Mouse (Mus musculus): ENCODE measurements around the gene Ckap2.

The Ckap2 gene

DNA sequence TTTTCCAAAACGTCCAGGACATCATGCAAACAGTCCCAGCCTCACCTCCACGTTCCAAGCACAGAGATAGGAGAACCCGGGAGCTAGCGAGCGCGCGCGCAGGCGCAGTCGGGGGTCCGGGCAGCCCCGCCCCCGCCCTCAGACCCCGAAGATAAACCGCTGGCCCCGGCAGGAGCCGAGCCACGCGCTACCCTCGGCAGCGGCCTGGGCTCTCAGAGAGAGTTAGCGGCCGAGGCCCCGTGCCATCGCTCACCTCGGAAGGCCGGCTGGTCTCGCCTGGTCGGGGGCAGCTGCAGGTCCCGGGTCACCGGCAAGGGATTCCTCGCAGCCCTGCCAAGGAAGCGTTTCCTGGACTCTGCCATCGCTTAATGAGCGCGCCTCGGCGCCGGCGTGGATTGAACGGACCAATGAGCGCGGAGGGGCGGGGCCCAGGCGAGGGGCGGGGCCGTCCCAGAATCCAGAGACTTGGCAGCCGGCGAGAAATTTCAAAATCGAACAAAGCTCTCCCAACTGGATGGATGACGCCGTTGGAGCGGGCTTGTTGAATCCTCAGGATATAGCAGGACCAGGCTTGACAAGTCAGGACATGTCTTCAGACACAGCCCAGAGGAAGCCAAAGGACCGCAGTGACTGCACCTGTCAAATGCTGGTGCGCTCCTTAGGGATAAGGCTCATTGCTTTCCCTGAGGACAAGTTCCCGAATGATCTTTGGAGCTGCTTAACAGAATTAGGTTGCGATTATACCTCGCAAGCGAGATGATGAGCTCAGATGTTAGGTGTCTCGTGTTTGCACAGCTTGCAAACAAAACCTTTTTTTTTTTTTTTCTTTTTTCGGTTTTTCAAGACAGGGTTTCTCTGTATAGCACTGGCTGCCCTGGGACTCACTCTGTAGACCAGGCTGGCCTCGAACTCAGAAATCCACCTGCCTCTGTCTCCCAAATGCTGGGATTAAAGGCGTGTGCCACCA lies at the start of gene Ckap2:
TSS of gene Ckap2 (minus strand) at position 389 of the 967 bp plus-strand sequence.
- peak; percentile 77 to 78 for DNase-seq (ENCODE audit: low spot score in 2 of 2)

DNA sequence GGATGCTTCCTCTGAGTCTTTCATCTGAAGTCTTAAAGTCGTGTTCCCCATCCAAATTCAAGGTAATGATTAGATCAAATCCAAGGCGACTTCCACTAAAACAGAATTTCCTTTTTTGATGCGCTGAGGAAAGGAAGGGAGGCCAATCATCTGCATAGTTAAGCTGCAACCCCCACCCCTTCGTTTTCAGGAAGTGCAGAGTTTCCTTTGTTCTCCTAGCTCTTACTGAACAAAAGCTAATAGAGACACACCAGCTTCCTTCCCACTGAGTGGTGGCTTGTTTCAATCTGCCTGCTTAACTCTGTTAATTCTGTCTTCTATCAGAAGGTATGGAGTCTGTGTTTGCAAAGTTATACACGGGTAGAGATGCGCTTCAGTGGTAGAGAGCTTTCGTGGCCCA lies 43.0 kb upstream of the Ckap2 start:
- DNase-seq (ENCODE audit: low spot score in 2 of 2), result no peak

GRCm38 (mm10) chr8:22227061-22227877 lies 41.6 kb upstream of the Ckap2 start, which contains the start of gene Thsd1:
TSS of gene Thsd1 (plus strand) at chr8:22227313.
- no peak for DNase-seq (ENCODE audit: low spot score in 2 of 2)

DNA sequence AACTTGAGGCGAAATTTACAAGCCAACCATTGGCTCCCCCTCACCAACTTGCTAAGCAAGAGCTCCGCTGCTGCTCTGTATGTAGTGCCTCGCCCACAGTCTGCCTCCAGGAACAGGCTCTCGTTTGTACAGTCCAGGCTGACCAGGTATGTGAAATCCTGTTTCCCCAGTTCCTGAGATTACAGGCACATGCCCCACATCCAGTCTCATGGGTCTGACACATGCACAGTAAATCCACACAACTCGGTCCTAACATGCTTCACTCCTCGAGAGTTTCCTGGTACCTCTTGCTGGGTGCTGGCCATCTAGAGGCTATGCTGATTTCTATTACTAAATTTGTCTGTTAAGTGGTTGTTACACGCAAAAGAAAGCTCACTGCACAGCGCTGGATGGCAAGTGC lies 40.7 kb upstream of the Ckap2 start:
- no peak for DNase-seq (ENCODE audit: low spot score in 2 of 2)

GRCm38 (mm10) chr8:22214826-22215225 lies 29.2 kb upstream of the Ckap2 start:
- DNase-seq (ENCODE audit: low spot score in 2 of 2), result no peak

DNA sequence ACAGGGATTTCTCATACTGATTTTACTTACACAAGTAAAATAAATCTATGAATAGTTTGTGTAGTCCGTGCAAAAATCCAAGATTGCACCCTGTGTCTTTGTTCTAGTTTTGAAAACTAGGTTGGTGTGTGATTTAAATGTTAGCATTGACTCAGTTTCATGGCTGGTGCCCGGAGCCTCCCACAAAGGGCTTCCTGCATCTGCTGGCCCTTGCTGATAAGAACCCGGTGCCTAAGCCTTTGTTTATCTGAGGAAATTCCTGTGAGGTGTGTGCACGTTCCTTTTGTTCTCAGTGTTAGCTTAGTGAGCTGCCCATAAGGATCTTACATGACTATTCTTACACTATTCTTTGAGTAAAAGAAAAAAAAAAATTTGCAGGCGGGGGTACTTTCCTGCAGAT lies 23.4 kb upstream of the Ckap2 start:
- no peak for DNase-seq (ENCODE audit: low spot score in 2 of 2)

- DNase-seq (ENCODE audit: low spot score in 2 of 2), result no peak
Measured at GRCm38 (mm10) chr8:22207535-22207934, 21.9 kb upstream of the Ckap2 start.

GRCm38 (mm10) chr8:22199481-22199880 lies 13.9 kb upstream of the Ckap2 start:
- DNase-seq (ENCODE audit: low spot score in 2 of 2), result no peak

- no peak for DNase-seq (ENCODE audit: low spot score in 2 of 2)
Measured at GRCm38 (mm10) chr8:22197914-22198313, 12.3 kb upstream of the Ckap2 start.

DNA sequence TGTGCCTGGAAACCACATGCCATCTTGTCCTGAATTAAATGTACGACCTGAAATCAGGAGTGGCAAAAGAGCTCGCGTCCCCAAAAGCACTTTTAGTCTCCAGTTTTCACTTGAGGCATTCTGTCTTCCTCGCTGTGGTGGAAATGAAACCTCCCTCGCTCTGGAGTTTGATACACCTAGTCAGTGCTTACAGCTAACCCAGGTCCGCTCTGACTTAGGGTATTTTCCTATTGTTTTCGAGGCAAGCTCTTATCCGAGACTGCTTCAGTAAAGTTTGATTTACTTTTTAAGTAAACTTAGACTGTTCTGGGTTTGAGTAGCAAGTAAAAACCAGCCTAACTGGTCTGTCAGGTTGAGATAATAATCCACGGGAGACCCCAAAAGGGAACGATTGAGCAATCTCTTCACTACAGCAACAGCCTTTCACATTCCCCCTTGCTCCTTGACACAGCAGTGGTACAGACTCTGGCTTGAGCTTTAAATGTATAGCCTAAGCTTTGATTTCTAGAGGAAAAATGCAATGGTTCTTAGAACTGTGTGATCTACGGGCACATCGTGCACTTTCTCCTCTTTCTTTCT lies 7.9 kb upstream of the Ckap2 start:
- DNase-seq (ENCODE audit: low spot score in 2 of 2), result no peak

DNA sequence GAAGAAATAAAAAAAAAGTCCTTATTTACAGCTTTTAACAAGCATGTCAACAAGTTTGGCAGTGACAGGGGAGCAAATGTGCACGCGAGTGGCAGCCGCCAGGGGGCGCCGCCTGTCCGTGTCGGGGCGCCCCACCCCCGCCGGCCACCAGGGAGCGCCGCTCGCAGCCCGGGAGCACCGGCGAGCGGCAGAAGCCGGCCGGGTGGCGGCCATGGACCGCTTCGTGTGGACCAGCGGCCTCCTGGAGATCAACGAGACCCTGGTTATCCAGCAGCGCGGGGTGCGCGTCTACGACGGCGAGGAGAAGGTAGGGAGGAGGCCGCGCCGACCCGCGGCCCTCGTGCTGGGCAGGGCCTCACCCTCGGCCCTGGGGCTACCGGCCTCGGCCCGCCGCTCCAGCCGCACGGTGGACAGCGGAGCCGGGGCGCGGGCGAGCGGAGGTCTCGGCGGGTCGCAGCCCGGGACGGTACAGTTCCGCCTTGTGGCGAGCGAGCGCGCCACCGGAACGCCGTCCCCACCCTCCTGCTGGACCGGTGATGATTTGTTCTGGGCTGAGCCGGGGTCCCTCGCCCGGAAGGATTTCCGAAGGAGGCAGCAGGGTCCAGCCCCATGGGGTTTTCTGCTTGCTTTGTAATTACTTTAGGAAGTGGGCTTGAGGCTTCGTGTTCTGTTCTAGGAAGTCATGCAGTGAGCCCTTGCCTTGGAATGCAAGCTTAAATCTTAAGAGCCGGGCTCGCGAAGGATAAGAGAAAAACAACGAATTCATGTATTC lies 7.2 kb upstream of the Ckap2 start, which contains the start of gene Vps36:
TSS of gene Vps36 (plus strand) at position 150 of the 772 bp plus-strand sequence.
- peak; percentile 64 to 78 for DNase-seq (ENCODE audit: low spot score in 2 of 2)

GRCm38 (mm10) chr8:22184884-22185283 lies 735 bp downstream of the Ckap2 start:
- no peak for DNase-seq (ENCODE audit: low spot score in 2 of 2)

- DNase-seq (ENCODE audit: low spot score in 2 of 2), result no peak
Measured at GRCm38 (mm10) chr8:22175966-22176365, 9.7 kb downstream of the Ckap2 start.

- DNase-seq (ENCODE audit: low spot score in 2 of 2), result peak in 1 of 2 experiments; percentile 45
Measured at GRCm38 (mm10) chr8:22169167-22169566, 16.5 kb downstream of the Ckap2 start.

DNA sequence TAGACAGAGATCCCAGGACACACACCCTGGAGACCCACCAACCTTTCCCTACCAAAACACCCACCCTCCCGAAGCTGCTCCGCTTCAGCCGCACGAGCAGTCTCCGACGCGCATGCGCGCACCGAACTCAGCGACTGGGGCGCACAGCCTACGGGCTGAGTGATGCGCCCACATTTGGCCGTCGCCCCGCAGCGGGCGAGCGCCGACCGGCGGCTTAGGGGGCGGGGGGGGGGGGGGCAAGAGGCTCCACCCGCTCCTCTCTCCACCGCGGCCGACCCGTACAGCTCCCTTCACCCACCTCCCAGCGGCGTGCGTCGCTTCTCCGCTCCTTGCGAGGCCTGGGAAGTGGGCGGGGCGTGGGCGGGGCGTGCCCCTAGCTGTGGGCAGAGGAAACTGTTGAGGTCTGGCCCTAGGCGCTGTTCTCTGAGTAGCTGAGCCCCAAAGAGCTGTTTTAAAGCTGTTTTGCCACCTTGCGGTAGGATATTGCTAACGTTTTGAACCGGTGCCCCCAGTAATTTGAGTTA lies 19.5 kb downstream of the Ckap2 start, which contains the start of gene Nek3:
TSS of gene Nek3 (minus strand) at position 356 of the 524 bp plus-strand sequence.
- DNase-seq (ENCODE audit: low spot score in 2 of 2), result peak; percentile 64 to 65

DNA sequence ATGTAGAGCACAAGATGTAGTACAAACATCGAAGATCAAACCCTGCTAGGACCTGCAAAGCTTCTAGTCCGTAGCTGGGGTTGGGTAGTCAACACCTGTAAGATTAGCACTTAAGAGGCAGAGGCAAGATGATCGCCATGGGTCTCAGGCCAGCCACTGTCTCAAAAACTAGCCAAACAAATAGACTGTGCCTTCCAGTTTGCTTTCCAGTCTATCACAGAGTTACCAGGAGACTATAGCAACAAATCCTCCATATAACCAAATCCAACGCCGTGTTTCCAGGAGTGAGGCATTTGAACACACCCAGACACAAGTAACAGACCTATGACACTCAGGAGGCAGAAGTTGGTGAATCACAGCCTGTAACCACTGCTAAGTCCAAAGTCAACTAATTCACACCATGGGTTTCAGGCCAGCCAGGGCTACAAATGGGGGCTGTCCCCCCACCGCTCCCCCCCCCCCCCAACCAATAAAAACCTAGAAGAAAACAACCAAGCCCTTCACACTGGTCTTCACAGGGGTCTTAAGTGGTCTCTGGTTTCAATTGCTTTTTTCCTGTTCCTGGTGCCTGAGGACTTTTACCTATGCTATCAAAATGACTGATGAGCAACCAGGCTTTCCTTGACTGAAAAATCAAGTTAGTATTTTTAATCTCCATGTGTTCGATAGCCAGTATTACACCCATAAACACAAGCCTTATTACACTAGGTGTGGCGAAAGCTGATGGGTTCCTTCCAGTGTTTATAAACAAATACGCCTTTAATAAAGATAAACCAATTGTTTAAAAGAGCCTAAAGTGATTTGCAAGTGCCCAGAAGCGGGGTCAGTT lies 20.2 kb downstream of the Ckap2 start:
- DNase-seq (ENCODE audit: low spot score in 2 of 2), result no peak

DNA sequence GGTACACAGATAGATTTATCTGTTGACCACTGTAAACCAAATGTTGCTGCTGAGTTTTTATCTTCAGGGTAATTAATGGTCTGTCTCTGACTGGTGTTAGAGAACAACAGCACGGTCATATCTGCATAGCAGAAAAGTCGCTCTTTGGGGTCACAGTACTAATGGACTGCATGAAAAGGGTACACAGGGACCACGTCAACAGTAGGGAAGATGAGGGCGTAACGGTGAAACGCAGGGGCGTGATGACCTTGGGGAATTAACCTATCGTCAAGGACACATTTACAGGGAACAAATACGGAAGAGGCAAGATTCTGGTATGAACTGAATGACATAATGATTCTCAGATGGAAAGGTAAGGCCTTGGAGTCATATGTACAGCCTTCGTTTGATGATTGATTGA lies 21.2 kb downstream of the Ckap2 start:
- no peak for DNase-seq (ENCODE audit: low spot score in 2 of 2)

DNA sequence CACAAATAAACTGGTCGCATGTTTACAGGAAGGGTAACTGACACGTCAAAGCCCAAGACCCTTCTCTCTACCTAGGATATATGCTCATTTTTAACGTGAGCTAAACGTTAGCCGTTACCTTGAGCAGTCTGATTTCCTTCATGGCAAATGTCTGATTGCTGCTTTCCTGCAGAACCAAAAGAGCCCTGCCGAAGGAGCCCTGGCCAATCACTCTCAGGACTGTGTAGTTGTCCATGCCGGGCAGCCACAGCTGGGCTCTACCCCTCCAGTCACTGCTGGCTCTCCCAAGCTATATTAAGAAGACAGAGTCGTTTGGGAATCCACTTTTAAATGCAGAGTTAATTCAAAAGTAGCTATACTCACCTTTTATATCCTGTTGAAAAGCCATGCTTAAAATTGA lies 23.4 kb downstream of the Ckap2 start:
- no peak for DNase-seq (ENCODE audit: low spot score in 2 of 2)

- no peak for DNase-seq (ENCODE audit: low spot score in 2 of 2)
Measured at GRCm38 (mm10) chr8:22150345-22150663, 35.3 kb downstream of the Ckap2 start.

Measured in right cerebral cortex, postnatal 36 days (tissue).